Mouse (Mus musculus): ENCODE data around the gene Adamts5.

Gene Adamts5

GRCm38 (mm10) chr16:85822330-85822916, 79.2 kb downstream of the Adamts5 start:
- DNase-seq (ENCODE audit: low spot score) = no peak

- DNase-seq (ENCODE audit: low spot score) = no peak
These were observed 81.7 kb downstream of the Adamts5 start for GRCm38 (mm10) chr16:85819808-85820458.

- no peak for DNase-seq (ENCODE audit: low spot score)
These were observed 87.5 kb downstream of the Adamts5 start for GRCm38 (mm10) chr16:85814116-85814515.

GRCm38 (mm10) chr16:85807626-85808025, 94.0 kb downstream of the Adamts5 start:
- peak; percentile 65 for DNase-seq (ENCODE audit: low spot score)

- peak; percentile 41 for DNase-seq (ENCODE audit: low spot score)
These were observed 94.6 kb downstream of the Adamts5 start for GRCm38 (mm10) chr16:85807072-85807471.
